Mouse (Mus musculus) liver, embryonic 11.5 days (tissue): ENCODE measurements at regions not wholly inside any gene's neighbourhood (a gene's known extent, or its start where the extent isn't known, plus 50 kb on each side); places are given as distances from the start of the nearest gene placed in this dataset.

Source experiments
- ATAC-seq: fragments of 200-750 bp; cut with Nextera tagmentation; replicated peaks from 2 replicates; pipeline ENCODE4 v1.8.0; 2017; ENCODE audit warnings: moderate number of reproducible peaks, mild to moderate bottlenecking, moderate TSS enrichment, moderate library complexity; ENCODE audit not compliant: low FRiP score
- DNase-seq: peaks from one replicate; pipeline ENCODE4 v3.0.0-alpha.2; 2017; ENCODE audit warnings: low spot score
- H3K27ac ChIP-seq: fragments of 300-500 bp; sonication (generic); 2 replicates; pipeline ENCODE4 v1.5.1; 2014; ENCODE audit warnings: mild to moderate bottlenecking, low read depth, low read length, control low read depth
- H3K27me3 ChIP-seq: fragments of 300-500 bp; sonication (generic); replicated peaks from 2 replicates; pipeline ENCODE4 v1.6.1; 2014; ENCODE audit warnings: low read length, mixed read lengths; ENCODE audit not compliant: control insufficient read depth, insufficient read depth
- H3K36me3 ChIP-seq: fragments of 300-500 bp; sonication (generic); 2 replicates; pipeline ENCODE4 v1.6.1; 2014; ENCODE audit warnings: mild to moderate bottlenecking, low read length, moderate library complexity, mixed read lengths; ENCODE audit not compliant: control insufficient read depth, insufficient read depth
- H3K4me1 ChIP-seq: fragments of 300-500 bp; sonication (generic); replicated peaks from 2 replicates; pipeline ENCODE4 v1.6.1; 2014; ENCODE audit warnings: low read length, mixed read lengths; ENCODE audit not compliant: control insufficient read depth, insufficient read depth
- H3K4me2 ChIP-seq: fragments of 300-500 bp; sonication (generic); 2 replicates; pipeline ENCODE4 v1.6.1; 2014; ENCODE audit warnings: mild to moderate bottlenecking, control low read depth, moderate library complexity
- H3K4me3 ChIP-seq: fragments of 300-500 bp; sonication (generic); 2 replicates; pipeline ENCODE4 v1.5.1; 2014; ENCODE audit warnings: low read depth, low read length, control low read depth
- H3K9ac ChIP-seq: fragments of 300-500 bp; sonication (generic); 2 replicates; pipeline ENCODE4 v1.6.1; 2014; ENCODE audit warnings: low read depth, low read length, control low read depth
- H3K9me3 ChIP-seq: fragments of 300-500 bp; sonication (generic); 2 replicates; pipeline ENCODE4 v1.6.1; 2016; ENCODE audit warnings: low read length, inconsistent platforms, mixed read lengths; ENCODE audit not compliant: control insufficient read depth
- WGBS: fragments of 180-500 bp; shearing (Covaris S2); extraction: QIAGEN DNeasy Blood & Tissue Kit; methylation state at CpG from one replicate; pipeline ENCODE4 v1.1.7; 2014; 5-methylcytosine and 5-hydroxymethylcytosine counted together

DNA sequence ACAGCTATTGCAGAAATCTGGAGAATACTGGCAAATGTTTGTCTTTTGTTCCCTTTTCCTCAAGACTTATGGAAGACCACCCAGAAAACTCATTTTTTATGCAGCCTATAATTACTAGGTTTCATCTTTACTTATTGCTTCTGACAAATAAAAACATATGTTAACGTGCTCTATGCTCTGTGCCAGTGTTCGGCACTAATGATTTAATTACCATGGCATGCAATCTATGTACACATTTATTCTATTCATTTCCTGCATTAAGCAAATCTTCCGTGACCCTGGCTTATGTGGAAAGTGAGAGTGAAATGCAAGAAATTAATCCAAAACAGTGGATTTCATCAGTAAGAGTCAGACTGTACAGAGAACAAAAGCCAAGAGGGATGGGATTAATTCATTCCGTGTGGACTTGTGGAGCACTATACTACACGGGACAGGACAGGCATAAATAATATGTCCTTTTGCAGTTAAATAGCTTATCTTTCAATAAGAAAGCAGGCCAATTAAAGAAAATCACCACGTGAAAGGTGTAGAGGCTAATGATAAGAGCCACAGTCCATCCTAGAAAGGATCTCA is 679.5 kb downstream of the Ttll7 start:
- H3K9ac ChIP-seq = no peak overlapping the region
- no peak for DNase-seq
- no peak overlapping the region for H3K4me2 ChIP-seq
- H3K4me1 ChIP-seq = no peaks in the 10 kb centered on the region
- H3K27me3 ChIP-seq = no peaks in the 10 kb centered on the region
- H3K4me3 ChIP-seq = no peak overlapping the region
- no peak for ATAC-seq
- H3K36me3 ChIP-seq = no peaks in the 10 kb centered on the region
- 78% methylated on average over 6 of the region's 6 CpGs for WGBS
- no peaks in the 10 kb centered on the region; the same call in 1 of the 2 replicates for H3K9me3 ChIP-seq
- H3K27ac ChIP-seq = no peak overlapping the region
